Mouse (Mus musculus) lung, postnatal 0 days (tissue): ENCODE results near the gene Vmn1r223. TPM values are rescaled to one million over a fixed set of nuclear protein-coding genes. Genes with fewer than 3 reads are reported as not detected.
A peak's percentile ranks its signal among the peaks of the same experiment; 100 is the strongest.
"Not testable (repeated sequence)": the region's sequence is repeated elsewhere in the genome, so short reads cannot be mapped to it uniquely, and the experiment has no call there.

Experiments used
- ATAC-seq: fragments of 200-750 bp; cut with Nextera tagmentation; 2 replicates; pipeline ENCODE4 v1.8.0; 2017; ENCODE audit warnings: moderate library complexity
- DNase-seq: peaks from one replicate; pipeline ENCODE4 v3.0.0-alpha.2; 2016; ENCODE audit warnings: low spot score
- H3K27ac ChIP-seq: fragments of 300-500 bp; sonication (generic); 2 replicates; pipeline ENCODE4 v1.5.1; 2014; ENCODE audit warnings: antibody characterized with exemption, mild to moderate bottlenecking, low read length, mixed read lengths
- H3K27me3 ChIP-seq: fragments of 300-500 bp; sonication (generic); replicated peaks from 2 replicates; pipeline ENCODE4 v1.6.1; 2014; ENCODE audit warnings: low read length, mixed read lengths; ENCODE audit not compliant: insufficient read depth
- H3K36me3 ChIP-seq: fragments of 300-500 bp; sonication (generic); 2 replicates; pipeline ENCODE4 v1.6.1; 2014; ENCODE audit warnings: low read length, mixed read lengths; ENCODE audit not compliant: insufficient read depth
- H3K4me1 ChIP-seq: fragments of 300-500 bp; sonication (generic); 2 replicates; pipeline ENCODE4 v1.6.1; 2014; ENCODE audit warnings: antibody characterized with exemption, low read depth, low read length, mixed read lengths; ENCODE audit not compliant: insufficient read depth
- H3K4me2 ChIP-seq: fragments of 300-500 bp; sonication (generic); replicated peaks from 2 replicates; pipeline ENCODE4 v1.6.1; 2014; ENCODE audit warnings: low read depth, mild to moderate bottlenecking, low read length, moderate library complexity, mixed read lengths
- H3K4me3 ChIP-seq: fragments of 300-500 bp; sonication (generic); 2 replicates; pipeline ENCODE4 v1.5.1; 2014; ENCODE audit warnings: low read depth, low read length
- H3K9ac ChIP-seq: fragments of 300-500 bp; sonication (generic); replicated peaks from 2 replicates; pipeline ENCODE4 v1.6.1; 2014; ENCODE audit warnings: low read depth, mild to moderate bottlenecking
- H3K9me3 ChIP-seq: fragments of 300-500 bp; sonication (generic); 2 replicates; pipeline ENCODE4 v1.6.1; 2016; ENCODE audit warnings: low read length, mixed read lengths
- CTCF ChIP-seq: IDR thresholded peaks from 2 replicates; pipeline ENCODE4 v1.5.1; 2016; ENCODE audit warnings: antibody characterized with exemption, mild to moderate bottlenecking
- EP300 ChIP-seq: IDR thresholded peaks from 2 replicates; pipeline ENCODE4 v1.6.1; 2016; ENCODE audit warnings: antibody characterized with exemption, mild to moderate bottlenecking, control low read depth
- WGBS: fragments of 180-500 bp; shearing (Covaris S2); extraction: QIAGEN DNeasy Blood & Tissue Kit; methylation state at CpG from one replicate; pipeline ENCODE4 v1.1.7; 2014; 5-methylcytosine and 5-hydroxymethylcytosine counted together
- polyA plus RNA-seq: library from polyadenylated mRNA; unstranded; fragments of >200 nt; fragmentation: Nextera tagmentation; extraction: Ambion mirVana; gene quantifications from 2 replicates; pipeline ENCODE4 v1.2.1, GENCODE M21; 2015

Gene Vmn1r223
- not detected in 2 replicates for polyA plus RNA-seq

DNA sequence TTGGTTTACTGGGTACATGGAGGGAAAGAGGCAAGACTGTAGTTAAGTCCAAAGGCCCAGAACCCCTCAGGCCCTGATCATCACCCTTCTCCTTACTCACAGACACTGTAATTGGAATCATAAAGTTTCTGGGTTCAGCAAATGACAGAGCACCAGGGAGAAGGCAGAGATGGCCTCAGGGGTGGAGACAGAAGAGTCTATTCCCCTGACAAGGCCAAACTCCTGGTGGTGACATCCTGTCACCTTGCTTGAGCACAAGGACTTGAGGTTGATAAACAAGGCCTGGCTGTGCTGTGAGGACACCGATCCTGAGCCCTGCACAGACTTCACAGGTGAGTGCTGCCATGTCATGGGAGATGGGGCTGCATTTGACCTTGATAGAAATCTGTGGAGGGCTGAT, at the start of gene Vmn1r223:
TSS of gene Vmn1r223 (plus strand) at position 301 of the 400 bp plus-strand sequence.
- not testable (repeated sequence) for H3K9ac ChIP-seq, H3K4me1 ChIP-seq, ATAC-seq, H3K27ac ChIP-seq, H3K36me3 ChIP-seq, DNase-seq, H3K4me2 ChIP-seq, H3K27me3 ChIP-seq, H3K9me3 ChIP-seq, H3K4me3 ChIP-seq
- 83% methylated on average over 1 of the region's 1 CpGs for WGBS

DNA sequence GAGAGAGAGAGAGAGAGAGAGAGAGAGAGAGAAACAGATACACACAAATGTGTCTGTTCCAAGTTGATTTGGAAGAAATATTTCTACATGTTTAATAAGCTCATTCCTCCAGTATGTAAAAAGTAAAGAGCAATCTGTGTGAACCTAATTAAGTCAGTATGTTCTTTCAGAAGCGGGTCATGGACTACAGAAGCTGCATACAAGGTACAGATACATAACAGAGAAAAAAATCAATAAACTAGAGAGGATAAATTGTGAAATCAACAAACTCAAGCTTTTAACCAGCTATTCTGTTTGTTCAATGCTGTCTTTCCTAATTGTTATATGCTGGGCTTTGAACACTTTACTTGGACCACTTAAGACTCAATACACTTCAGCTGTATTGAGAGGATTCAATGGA, 43.0 kb upstream of the Vmn1r223 start:
- WGBS = 72% methylated on average over 1 of the region's 1 CpGs
- H3K36me3 ChIP-seq, H3K4me2 ChIP-seq, H3K27me3 ChIP-seq, H3K4me3 ChIP-seq, H3K27ac ChIP-seq, H3K9me3 ChIP-seq, H3K4me1 ChIP-seq, H3K9ac ChIP-seq, ATAC-seq, DNase-seq: not testable (repeated sequence)

DNA sequence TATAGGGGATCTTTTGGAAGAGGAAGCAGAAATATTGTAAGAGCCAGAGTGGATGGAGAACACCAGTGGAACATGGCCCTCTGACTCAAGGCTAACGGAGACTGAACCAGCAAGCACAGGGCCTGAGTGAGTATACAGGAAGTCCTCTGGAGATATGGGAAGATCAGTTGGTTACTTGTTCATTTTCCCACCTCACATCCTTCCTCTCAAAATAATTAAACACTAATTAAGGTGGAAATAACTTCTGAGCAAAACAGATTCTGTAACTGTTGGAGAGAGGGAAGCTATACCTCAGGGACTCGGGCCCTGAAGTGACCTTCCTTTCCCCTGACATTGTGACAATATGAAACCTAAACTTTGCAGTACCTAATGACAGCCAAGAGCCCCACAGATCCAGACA, 33.1 kb upstream of the Vmn1r223 start, which contains the start of gene Vmn1r221:
TSS of gene Vmn1r221 (plus strand) at position 301 of the 400 bp plus-strand sequence.
- H3K4me1 ChIP-seq, DNase-seq, H3K4me2 ChIP-seq, H3K36me3 ChIP-seq, H3K27ac ChIP-seq, H3K27me3 ChIP-seq, H3K9ac ChIP-seq, ATAC-seq, H3K4me3 ChIP-seq, H3K9me3 ChIP-seq: not testable (repeated sequence)
- WGBS = 83% methylated on average over 2 of the region's 2 CpGs

DNA sequence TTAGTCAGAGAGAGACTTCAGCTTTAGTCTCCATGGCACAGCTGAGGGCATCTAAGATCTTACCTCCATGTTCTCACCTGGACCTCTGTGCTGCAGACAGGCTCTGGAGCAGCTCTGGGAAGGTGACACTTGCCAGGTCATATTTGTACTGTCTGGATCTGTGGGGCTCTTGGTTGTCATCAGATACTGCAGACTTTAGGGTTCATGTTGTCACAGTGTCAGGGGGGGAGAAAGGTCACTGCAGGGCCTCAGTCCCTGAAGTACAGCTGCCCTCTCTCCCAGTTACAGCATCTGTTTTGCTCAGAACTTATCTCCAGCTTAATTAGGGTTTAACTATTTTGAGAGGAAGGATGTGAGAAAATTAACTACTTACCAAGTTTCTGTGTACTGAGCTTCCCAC, 11.1 kb upstream of the Vmn1r223 start, which contains the start of gene Vmn1r222:
TSS of gene Vmn1r222 (minus strand) at position 101 of the 400 bp plus-strand sequence.
- not testable (repeated sequence) for H3K36me3 ChIP-seq, ATAC-seq, H3K9ac ChIP-seq, H3K4me3 ChIP-seq, DNase-seq, H3K4me1 ChIP-seq, H3K4me2 ChIP-seq, H3K27ac ChIP-seq, H3K9me3 ChIP-seq, H3K27me3 ChIP-seq

DNA sequence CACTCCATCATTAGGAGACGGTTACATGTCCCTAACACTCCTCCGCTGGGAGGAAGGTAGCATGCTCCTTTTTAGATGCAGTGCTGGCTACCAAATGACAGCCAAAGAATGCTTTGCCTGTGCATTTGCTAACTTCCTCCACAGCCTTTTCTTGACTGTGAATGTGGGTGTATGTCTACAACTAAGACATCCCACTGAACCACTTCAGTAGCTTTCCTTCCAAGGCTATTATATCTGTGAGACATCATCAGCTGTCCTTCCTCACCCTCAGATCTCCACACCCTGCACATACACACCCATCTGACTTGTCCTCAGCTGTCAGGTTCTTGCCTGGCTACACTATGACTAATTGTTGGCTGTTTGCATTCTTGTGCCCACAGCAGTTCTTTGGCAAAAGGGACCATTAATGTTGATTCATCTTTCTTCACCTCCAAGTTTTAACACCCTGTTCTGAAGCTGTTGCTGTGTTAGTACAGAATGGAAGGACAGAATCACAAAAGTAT, 11.7 kb downstream of the Vmn1r223 start:
- Histone ChIP-seq H3K4me3 (no peak overlapping the region), H3K4me1 (no peaks in the 10 kb centered on the region), H3K27ac (no peak overlapping the region), H3K9me3 (no peaks in the 10 kb centered on the region), H3K9ac (no peak overlapping the region), H3K4me2 (no peak overlapping the region), H3K36me3 (no peaks in the 10 kb centered on the region), H3K27me3 (no peaks in the 10 kb centered on the region)
- TF ChIP-seq CTCF = no peak
- no peak for TF ChIP-seq EP300
- no peak for ATAC-seq
- 81% methylated on average over 2 of the region's 2 CpGs for WGBS
- no peak for DNase-seq

DNA sequence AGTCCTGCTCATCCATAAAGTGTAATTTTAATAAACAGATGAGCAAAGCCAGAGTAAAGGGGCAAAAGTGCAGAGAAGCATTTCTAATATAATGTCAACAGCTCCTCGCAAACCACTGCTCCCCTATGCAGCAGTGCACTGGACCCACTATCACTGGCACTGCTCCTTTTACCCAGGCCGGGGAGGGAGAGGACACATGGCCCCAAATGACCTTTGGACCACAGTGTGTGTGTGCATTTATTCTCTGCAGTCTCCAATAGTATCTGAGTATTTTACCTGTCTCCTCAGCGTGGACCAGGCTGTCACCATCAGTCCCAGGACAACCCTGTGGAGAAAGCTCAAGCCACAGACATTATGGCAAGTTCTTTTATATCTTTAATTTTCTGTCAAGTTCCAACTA, 21.7 kb downstream of the Vmn1r223 start:
- H3K9ac ChIP-seq, H3K4me3 ChIP-seq, H3K27me3 ChIP-seq, DNase-seq, H3K9me3 ChIP-seq, H3K4me1 ChIP-seq, ATAC-seq, H3K27ac ChIP-seq, H3K36me3 ChIP-seq, H3K4me2 ChIP-seq: not testable (repeated sequence)
- 68% methylated on average over 3 of the region's 3 CpGs for WGBS

DNA sequence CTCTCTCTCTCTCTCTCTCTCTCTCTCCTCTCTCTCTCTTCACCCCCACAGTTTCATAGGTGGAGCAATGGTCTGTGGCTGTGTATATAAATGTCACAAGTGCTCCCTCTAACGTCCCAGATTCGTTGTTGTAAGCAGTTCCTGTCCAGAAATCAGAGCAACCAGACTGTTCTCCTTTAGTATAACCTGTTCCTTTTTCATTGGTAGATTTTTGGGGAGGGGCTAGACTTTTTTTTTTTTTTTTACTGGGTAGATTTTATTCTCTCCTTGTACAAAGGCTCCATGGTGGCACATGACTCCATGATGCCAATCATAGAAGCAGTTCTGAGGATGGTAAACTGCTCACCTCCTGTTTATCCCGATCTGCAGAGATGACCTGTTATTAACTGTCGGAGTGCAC, 22.2 kb downstream of the Vmn1r223 start:
- ATAC-seq, H3K4me1 ChIP-seq, H3K27ac ChIP-seq, H3K27me3 ChIP-seq, H3K36me3 ChIP-seq, H3K4me2 ChIP-seq, H3K4me3 ChIP-seq, H3K9me3 ChIP-seq, H3K9ac ChIP-seq: not testable (repeated sequence)
- WGBS = 36% methylated on average over 4 of the region's 4 CpGs
- peak; percentile 19 for DNase-seq
